Mouse (Mus musculus): Measurements from ENCODE around the gene Rilp. TPM values are rescaled to one million over a fixed set of nuclear protein-coding genes. Genes with fewer than 3 reads are reported as not detected.

Gene Rilp
- polyA plus RNA-seq, 1 experiment from 2014 or later, result 0.97 TPM

- no peak for ATAC-seq (ENCODE audit: low FRiP score, low TSS enrichment)
- no peak overlapping the region for H3K4me3 ChIP-seq (ENCODE audit: low read length)
These were observed 1.3 kb downstream of the Rilp start for GRCm38 (mm10) chr11:75511213-75511612.

GRCm38 (mm10) chr11:75512301-75513018 is 2.6 kb downstream of the Rilp start:
- Histone ChIP-seq H3K27ac (ENCODE audit: low read depth, low read length) (no peak overlapping the region), H3K9me3 (ENCODE audit: control insufficient read depth, low read length) (no peaks in the 10 kb centered on the region), H3K36me3 (ENCODE audit: control insufficient read depth, insufficient read depth, low read length) (peaks cover 22% of the 10 kb centered on the region), H3K4me3 (ENCODE audit: low read length) (no peak overlapping the region), H3K4me1 (ENCODE audit: control insufficient read depth, insufficient read depth, low read length) (peaks cover 20% of the 10 kb centered on the region), H3K9ac (ENCODE audit: low read depth, low read length) (no peak overlapping the region), H3K27me3 (ENCODE audit: control insufficient read depth, insufficient read depth, low read length) (no peaks in the 10 kb centered on the region), H3K4me2 (replicated peaks; ENCODE audit: low read depth, low read length) (no peak overlapping the region)
- no peak for ATAC-seq (ENCODE audit: low FRiP score, low TSS enrichment)
- 78% methylated on average over 9 of the region's 9 CpGs for WGBS

More at GRCm38 (mm10) chr11:75511213-75511612, 1.3 kb downstream of the Rilp start:
- peaks cover 33% of the 10 kb centered on the region for H3K36me3 ChIP-seq (ENCODE audit: control insufficient read depth, insufficient read depth, low read length)
- 86% methylated on average over 6 of the region's 6 CpGs for whole genome bisulfite sequencing
- H3K9ac ChIP-seq (ENCODE audit: low read depth, low read length), result no peak overlapping the region
- H3K27ac ChIP-seq (ENCODE audit: low read depth, low read length), result no peak overlapping the region
- H3K4me1 ChIP-seq (ENCODE audit: control insufficient read depth, insufficient read depth, low read length), result peaks cover 20% of the 10 kb centered on the region
- no peak overlapping the region for H3K4me2 ChIP-seq (replicated peaks; ENCODE audit: low read depth, low read length)
- H3K27me3 ChIP-seq (ENCODE audit: control insufficient read depth, insufficient read depth, low read length), result no peaks in the 10 kb centered on the region
- H3K9me3 ChIP-seq (ENCODE audit: control insufficient read depth, low read length), result no peaks in the 10 kb centered on the region

- Histone ChIP-seq H3K27me3 (ENCODE audit: control insufficient read depth, insufficient read depth, low read length) (no peaks in the 10 kb centered on the region), H3K9me3 (ENCODE audit: control insufficient read depth, low read length) (no peaks in the 10 kb centered on the region), H3K4me2 (replicated peaks; ENCODE audit: low read depth, low read length) (peak within 1 kb of the TSS; percentile 26), H3K4me1 (ENCODE audit: control insufficient read depth, insufficient read depth, low read length) (peaks cover 19% of the 10 kb centered on the region), H3K9ac (ENCODE audit: low read depth, low read length) (0 out of 2 replicates have a peak within 1 kb of the TSS, but pooled peaks have one; percentile 12), H3K27ac (ENCODE audit: low read depth, low read length) (no peak within 1 kb of the TSS; the same call in 1 of the 2 replicates), H3K36me3 (ENCODE audit: control insufficient read depth, insufficient read depth, low read length) (peaks cover 13% of the 10 kb centered on the region), H3K4me3 (ENCODE audit: low read length) (peak within 1 kb of the TSS; percentile 17; the same call in 1 of the 2 replicates)
- 42% methylated on average over 8 of the region's 8 CpGs for WGBS
- ATAC-seq (ENCODE audit: low FRiP score, low TSS enrichment), result no peak
These were observed 3.4 kb downstream of the Rilp start, which contains the start of gene Scarf1 for GRCm38 (mm10) chr11:75513336-75513735. TSS of gene Scarf1 (plus strand) at chr11:75513540.

GRCm38 (mm10) chr11:75515186-75515585 is 5.3 kb downstream of the Rilp start:
- H3K4me3 ChIP-seq (ENCODE audit: low read length), result no peak overlapping the region

GRCm38 (mm10) chr11:75519834-75520633 is 10.1 kb downstream of the Rilp start:
- no peak overlapping the region for H3K9ac ChIP-seq (ENCODE audit: low read depth, low read length)
- ATAC-seq (ENCODE audit: low FRiP score, low TSS enrichment), result no peak
- no peaks in the 10 kb centered on the region for H3K27me3 ChIP-seq (ENCODE audit: control insufficient read depth, insufficient read depth, low read length)
- 73% methylated on average over 15 of the region's 15 CpGs for WGBS
- no peaks in the 10 kb centered on the region for H3K9me3 ChIP-seq (ENCODE audit: control insufficient read depth, low read length)
- H3K4me1 ChIP-seq (ENCODE audit: control insufficient read depth, insufficient read depth, low read length), result no peaks in the 10 kb centered on the region
- H3K36me3 ChIP-seq (ENCODE audit: control insufficient read depth, insufficient read depth, low read length), result no peaks in the 10 kb centered on the region
- no peak overlapping the region for H3K4me2 ChIP-seq (replicated peaks; ENCODE audit: low read depth, low read length)
- no peak overlapping the region for H3K27ac ChIP-seq (ENCODE audit: low read depth, low read length)
- no peak overlapping the region for H3K4me3 ChIP-seq (ENCODE audit: low read length)

More at GRCm38 (mm10) chr11:75515186-75515585, 5.3 kb downstream of the Rilp start:
- ATAC-seq (ENCODE audit: low FRiP score, low TSS enrichment), result no peak
- Histone ChIP-seq H3K4me2 (replicated peaks; ENCODE audit: low read depth, low read length) (no peak overlapping the region), H3K27ac (ENCODE audit: low read depth, low read length) (no peak overlapping the region), H3K9ac (ENCODE audit: low read depth, low read length) (no peak overlapping the region), H3K4me1 (ENCODE audit: control insufficient read depth, insufficient read depth, low read length) (peaks cover under 1% of the 10 kb centered on the region; the same call in 1 of the 2 replicates), H3K36me3 (ENCODE audit: control insufficient read depth, insufficient read depth, low read length) (no peaks in the 10 kb centered on the region), H3K27me3 (ENCODE audit: control insufficient read depth, insufficient read depth, low read length) (no peaks in the 10 kb centered on the region), H3K9me3 (ENCODE audit: control insufficient read depth, low read length) (no peaks in the 10 kb centered on the region)
- WGBS, result 94% methylated on average over 25 of the region's 25 CpGs

GRCm38 (mm10) chr11:75521609-75522008 is 11.7 kb downstream of the Rilp start:
- no peak for ATAC-seq (ENCODE audit: low FRiP score, low TSS enrichment)
- Histone ChIP-seq H3K4me1 (ENCODE audit: control insufficient read depth, insufficient read depth, low read length) (no peaks in the 10 kb centered on the region), H3K27me3 (ENCODE audit: control insufficient read depth, insufficient read depth, low read length) (no peaks in the 10 kb centered on the region), H3K4me2 (replicated peaks; ENCODE audit: low read depth, low read length) (no peak overlapping the region), H3K4me3 (ENCODE audit: low read length) (no peak overlapping the region), H3K9ac (ENCODE audit: low read depth, low read length) (no peak overlapping the region), H3K9me3 (ENCODE audit: control insufficient read depth, low read length) (no peaks in the 10 kb centered on the region), H3K36me3 (ENCODE audit: control insufficient read depth, insufficient read depth, low read length) (no peaks in the 10 kb centered on the region), H3K27ac (ENCODE audit: low read depth, low read length) (no peak overlapping the region)
- 89% methylated on average over 4 of the region's 4 CpGs for WGBS

- Histone ChIP-seq H3K36me3 (ENCODE audit: control insufficient read depth, insufficient read depth, low read length) (no peaks in the 10 kb centered on the region), H3K4me2 (replicated peaks; ENCODE audit: low read depth, low read length) (no peak overlapping the region), H3K27me3 (ENCODE audit: control insufficient read depth, insufficient read depth, low read length) (no peaks in the 10 kb centered on the region), H3K4me1 (ENCODE audit: control insufficient read depth, insufficient read depth, low read length) (no peaks in the 10 kb centered on the region), H3K9me3 (ENCODE audit: control insufficient read depth, low read length) (no peaks in the 10 kb centered on the region), H3K4me3 (ENCODE audit: low read length) (no peak overlapping the region), H3K27ac (ENCODE audit: low read depth, low read length) (no peak overlapping the region), H3K9ac (ENCODE audit: low read depth, low read length) (no peak overlapping the region)
- WGBS, result 88% methylated on average over 2 of the region's 2 CpGs
- ATAC-seq (ENCODE audit: low FRiP score, low TSS enrichment), result no peak
These were observed 12.9 kb downstream of the Rilp start for GRCm38 (mm10) chr11:75522793-75523192.

GRCm38 (mm10) chr11:75525531-75526125 is 15.7 kb downstream of the Rilp start:
- Histone ChIP-seq H3K4me1 (ENCODE audit: control insufficient read depth, insufficient read depth, low read length) (no peaks in the 10 kb centered on the region; the same call in 1 of the 2 replicates), H3K4me2 (replicated peaks; ENCODE audit: low read depth, low read length) (no peak overlapping the region), H3K9ac (ENCODE audit: low read depth, low read length) (no peak overlapping the region), H3K27ac (ENCODE audit: low read depth, low read length) (no peak overlapping the region), H3K9me3 (ENCODE audit: control insufficient read depth, low read length) (no peaks in the 10 kb centered on the region), H3K4me3 (ENCODE audit: low read length) (no peak overlapping the region), H3K36me3 (ENCODE audit: control insufficient read depth, insufficient read depth, low read length) (no peaks in the 10 kb centered on the region), H3K27me3 (ENCODE audit: control insufficient read depth, insufficient read depth, low read length) (no peaks in the 10 kb centered on the region)
- WGBS, result 86% methylated on average over 15 of the region's 15 CpGs
- ATAC-seq (ENCODE audit: low FRiP score, low TSS enrichment), result no peak

All from kidney, embryonic 14.5 days (tissue).